Mouse (Mus musculus): ENCODE measurements around the gene Cbfb.

- peak; percentile 23 for TF ChIP-seq CTCF (conservative IDR thresholded peaks at IDR 0.05; ENCODE audit: low read length)
- TF ChIP-seq POU5F1 (IDR thresholded peaks at IDR 0.05; ENCODE audit: borderline replicate concordance, low read length) = no peak
These were observed 18.8 kb upstream of the Cbfb start for GRCm38 (mm10) chr8:105151654-105152053.
